Mouse (Mus musculus): Measurements from ENCODE around the gene Fam102b. TPM values are rescaled to one million over a fixed set of nuclear protein-coding genes. Genes with fewer than 3 reads are reported as not detected.

Gene Fam102b
- total and polyA plus RNA-seq, 2 experiments from 2014 or later: 29.8 to 84.1 TPM

DNA sequence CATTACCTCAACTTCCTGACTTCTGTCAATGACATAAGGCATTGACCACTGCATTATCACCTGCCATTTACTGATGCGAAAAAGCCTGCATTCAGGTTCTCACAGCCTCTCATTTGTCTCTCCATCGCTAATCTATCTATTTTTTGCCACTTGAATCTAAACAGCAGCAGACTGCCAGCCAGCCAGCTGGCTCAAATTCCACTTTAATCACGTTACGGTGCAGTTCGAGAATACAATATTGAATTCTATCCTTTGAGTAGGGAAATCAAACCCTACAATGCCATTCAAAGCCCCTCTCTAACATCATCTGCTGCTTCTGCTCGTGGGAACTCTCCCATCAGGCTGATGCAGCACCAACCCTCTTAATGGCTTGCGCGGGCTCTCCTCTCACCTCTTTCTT is 4.3 kb downstream of the Fam102b start:
- Histone ChIP-seq H3K4me1 (ENCODE audit: insufficient read depth, low read length) (0 out of 2 replicates have a peak, but pooled peaks cover 3% of the 10 kb centered on the region), H3K36me3 (ENCODE audit: insufficient read depth, low read length) (no peaks in the 10 kb centered on the region), H3K9ac (replicated peaks; ENCODE audit: low read length, poor library complexity, severe bottlenecking) (no peak overlapping the region), H3K27ac (ENCODE audit: low read depth, low read length) (no peak overlapping the region), H3K4me3 (ENCODE audit: low read depth, low read length) (no peak overlapping the region), H3K4me2 (ENCODE audit: low read depth, low read length, poor library complexity, severe bottlenecking) (peak overlapping the region; percentile 28; the same call in 1 of the 2 replicates), H3K9me3 (ENCODE audit: low read length) (no peaks in the 10 kb centered on the region), H3K27me3 (ENCODE audit: insufficient read depth, low read length) (no peaks in the 10 kb centered on the region)
- no peak for DNase-seq (ENCODE audit: low spot score)
- 31% methylated on average over 8 of the region's 8 CpGs for WGBS
- TF ChIP-seq CTCF (IDR thresholded peaks at IDR 0.05): no peak
- no peak for ATAC-seq (ENCODE audit: low FRiP score)

DNA sequence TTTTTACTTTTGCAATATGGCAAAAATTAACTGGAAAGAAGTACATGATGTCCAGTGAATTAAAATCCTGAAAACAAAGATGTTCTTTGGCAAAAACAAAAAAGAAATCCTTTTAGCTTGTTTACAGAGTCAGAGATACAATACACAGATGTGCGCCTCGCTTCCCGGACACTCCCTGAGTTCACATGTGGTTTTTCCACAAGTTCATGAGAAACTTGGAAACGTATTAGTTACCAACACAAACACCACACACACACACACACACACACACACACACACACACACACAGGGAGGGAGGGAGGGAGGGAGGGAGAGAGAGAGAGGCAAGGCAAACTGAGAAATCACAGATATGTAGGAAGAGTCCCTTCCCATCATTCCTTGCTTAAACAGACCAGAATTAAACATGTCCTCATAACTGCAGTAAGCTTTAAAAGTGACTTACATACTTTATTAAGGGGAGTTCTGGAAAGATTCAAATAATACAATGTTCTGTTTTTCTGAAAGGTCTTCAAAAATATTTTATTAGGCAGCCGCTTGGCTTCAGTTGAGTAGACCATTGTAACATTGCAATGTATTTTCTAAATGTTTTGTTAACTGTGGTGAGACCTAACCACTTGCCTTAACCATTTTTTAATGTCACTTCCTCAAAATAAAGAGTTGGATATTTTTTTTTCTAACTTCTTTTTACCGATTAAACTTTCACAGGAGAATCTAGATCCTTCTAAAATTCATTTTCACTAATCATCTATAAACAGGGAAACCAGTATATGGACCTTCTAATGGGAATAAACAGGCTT is 5.5 kb downstream of the Fam102b start:
- no peak for ATAC-seq (ENCODE audit: low FRiP score)
- no peak for DNase-seq (ENCODE audit: low spot score)
- TF ChIP-seq CTCF (IDR thresholded peaks at IDR 0.05): no peak
- Histone ChIP-seq H3K9ac (replicated peaks; ENCODE audit: low read length, poor library complexity, severe bottlenecking) (no peak overlapping the region), H3K4me3 (ENCODE audit: low read depth, low read length) (no peak overlapping the region), H3K27me3 (ENCODE audit: insufficient read depth, low read length) (no peaks in the 10 kb centered on the region), H3K36me3 (ENCODE audit: insufficient read depth, low read length) (no peaks in the 10 kb centered on the region), H3K9me3 (ENCODE audit: low read length) (no peaks in the 10 kb centered on the region), H3K4me2 (ENCODE audit: low read depth, low read length, poor library complexity, severe bottlenecking) (no peak overlapping the region), H3K4me1 (ENCODE audit: insufficient read depth, low read length) (0 out of 2 replicates have a peak, but pooled peaks cover 3% of the 10 kb centered on the region), H3K27ac (ENCODE audit: low read depth, low read length) (no peak overlapping the region)
- 87% methylated on average over 6 of the region's 6 CpGs for WGBS

DNA sequence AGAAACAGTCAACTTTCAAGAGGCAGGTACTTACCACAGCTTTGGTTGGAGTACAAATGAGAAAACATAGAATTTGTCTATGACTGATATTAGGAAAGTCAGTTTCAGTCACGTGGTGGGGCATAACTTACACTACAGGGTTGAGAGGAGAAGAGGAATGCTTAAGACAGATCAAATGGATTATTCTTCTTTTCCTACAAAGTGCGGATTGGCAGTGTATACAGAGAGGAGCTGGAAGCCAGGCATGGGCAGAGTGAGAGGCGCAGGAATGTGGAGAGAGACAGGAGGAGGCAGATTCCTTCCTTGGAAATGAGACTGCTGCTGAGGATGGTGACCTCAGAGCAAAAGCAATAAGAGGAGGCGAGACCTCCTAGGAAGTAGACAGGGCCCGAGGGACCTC is 9.1 kb downstream of the Fam102b start:
- no peak for ATAC-seq (ENCODE audit: low FRiP score)
- Histone ChIP-seq H3K9me3 (ENCODE audit: low read length) (no peaks in the 10 kb centered on the region), H3K9ac (replicated peaks; ENCODE audit: low read length, poor library complexity, severe bottlenecking) (no peak overlapping the region), H3K4me2 (ENCODE audit: low read depth, low read length, poor library complexity, severe bottlenecking) (no peak overlapping the region), H3K36me3 (ENCODE audit: insufficient read depth, low read length) (no peaks in the 10 kb centered on the region), H3K4me1 (ENCODE audit: insufficient read depth, low read length) (0 out of 2 replicates have a peak, but pooled peaks cover 2% of the 10 kb centered on the region), H3K4me3 (ENCODE audit: low read depth, low read length) (no peak overlapping the region), H3K27me3 (ENCODE audit: insufficient read depth, low read length) (no peaks in the 10 kb centered on the region), H3K27ac (ENCODE audit: low read depth, low read length) (no peak overlapping the region)
- no peak for TF ChIP-seq CTCF (IDR thresholded peaks at IDR 0.05)
- 93% methylated on average over 5 of the region's 5 CpGs for WGBS
- no peak for DNase-seq (ENCODE audit: low spot score)

DNA sequence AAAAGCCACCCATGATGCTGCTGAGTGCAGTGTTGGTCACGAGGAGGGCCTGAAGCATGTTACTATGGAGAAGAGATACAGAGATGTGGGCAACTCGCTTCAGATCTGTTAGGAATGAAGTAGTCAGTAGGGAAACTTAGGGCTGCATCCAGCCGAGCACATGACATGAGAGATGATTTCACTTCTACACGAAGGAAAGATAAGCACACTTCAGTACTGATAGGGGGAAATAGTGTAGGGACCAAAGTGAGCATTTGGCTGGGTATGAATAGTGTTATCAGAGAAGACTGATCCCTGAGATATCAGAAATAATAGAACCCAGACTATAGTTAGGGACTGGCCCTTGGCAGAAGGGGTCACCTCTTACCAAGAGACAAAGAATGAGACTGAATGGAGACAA is 14.8 kb downstream of the Fam102b start:
- no peak for TF ChIP-seq CTCF (IDR thresholded peaks at IDR 0.05)

DNA sequence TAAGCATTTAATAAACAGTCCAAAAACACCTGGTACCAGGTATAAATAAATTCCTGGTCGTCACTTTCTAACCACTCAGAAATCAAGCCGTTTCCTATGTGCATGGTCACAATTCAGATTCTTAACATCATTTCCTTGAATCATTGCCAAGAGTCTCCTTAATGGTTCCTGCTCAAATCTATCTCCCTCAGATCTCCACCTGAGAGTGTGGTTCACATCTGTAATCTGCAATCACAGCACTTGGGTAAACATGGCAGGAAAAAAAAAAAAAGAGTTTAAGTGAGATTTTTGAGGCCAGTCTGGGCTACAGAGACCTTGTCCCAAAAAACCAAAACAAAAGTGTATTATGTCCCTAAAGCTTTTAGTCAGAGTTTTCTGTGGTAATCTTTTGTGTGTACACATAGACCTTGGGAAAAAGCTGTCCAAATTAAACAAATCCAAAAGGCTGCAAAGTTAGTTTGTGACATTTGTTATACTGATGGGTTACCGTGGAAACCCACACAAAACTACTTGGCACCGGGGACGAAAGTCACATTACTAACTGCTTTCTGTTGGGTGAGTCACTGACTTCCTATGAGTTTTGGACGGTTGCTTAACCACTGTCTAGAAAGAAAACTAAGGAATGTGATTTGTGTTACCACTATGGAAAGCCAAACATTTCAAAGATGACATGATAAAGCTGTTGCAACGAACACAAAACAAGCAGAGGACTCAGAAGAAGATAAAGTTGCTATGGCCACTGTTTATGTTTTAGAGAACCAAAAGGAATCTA is 16.7 kb downstream of the Fam102b start:
- no peak overlapping the region for H3K27ac ChIP-seq (ENCODE audit: low read depth, low read length)
- TF ChIP-seq CTCF (IDR thresholded peaks at IDR 0.05): no peak

More for the DNA sequence above, 14.8 kb downstream of the Fam102b start:
- Histone ChIP-seq H3K9me3 (ENCODE audit: low read length) (no peaks in the 10 kb centered on the region), H3K27ac (ENCODE audit: low read depth, low read length) (no peak overlapping the region), H3K4me3 (ENCODE audit: low read depth, low read length) (no peak overlapping the region), H3K36me3 (ENCODE audit: insufficient read depth, low read length) (no peaks in the 10 kb centered on the region), H3K9ac (replicated peaks; ENCODE audit: low read length, poor library complexity, severe bottlenecking) (no peak overlapping the region), H3K4me2 (ENCODE audit: low read depth, low read length, poor library complexity, severe bottlenecking) (no peak overlapping the region), H3K4me1 (ENCODE audit: insufficient read depth, low read length) (no peaks in the 10 kb centered on the region), H3K27me3 (ENCODE audit: insufficient read depth, low read length) (no peaks in the 10 kb centered on the region)
- 88% methylated on average over 4 of the region's 4 CpGs for WGBS
- ATAC-seq (ENCODE audit: low FRiP score) (no peak), DNase-seq (ENCODE audit: low spot score) (no peak)

DNA sequence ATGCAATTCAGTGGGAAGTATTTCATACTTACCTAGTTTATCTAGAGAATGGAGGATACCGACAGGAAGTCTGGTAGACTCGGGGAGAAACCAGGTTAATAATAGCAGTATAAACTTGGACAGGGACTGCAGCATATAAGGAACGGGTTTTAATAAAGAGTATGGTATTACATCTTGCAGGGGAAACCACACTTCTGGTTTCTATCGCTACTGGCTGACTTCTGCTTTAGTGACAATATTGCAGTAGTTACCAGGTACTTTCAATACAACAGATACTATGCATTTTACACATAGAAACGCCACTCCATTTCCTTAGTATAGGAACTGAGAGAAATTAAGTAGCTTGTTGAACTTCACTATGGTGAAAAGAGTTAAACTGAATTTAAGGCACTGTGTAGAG is 19.2 kb downstream of the Fam102b start:
- H3K27me3 ChIP-seq (ENCODE audit: insufficient read depth, low read length): no peaks in the 10 kb centered on the region
- no peak overlapping the region for H3K4me2 ChIP-seq (ENCODE audit: low read depth, low read length, poor library complexity, severe bottlenecking)
- no peak overlapping the region for H3K9ac ChIP-seq (replicated peaks; ENCODE audit: low read length, poor library complexity, severe bottlenecking)
- DNase-seq (ENCODE audit: low spot score): no peak
- TF ChIP-seq CTCF (IDR thresholded peaks at IDR 0.05): no peak
- no peaks in the 10 kb centered on the region for H3K9me3 ChIP-seq (ENCODE audit: low read length)
- no peak overlapping the region for H3K27ac ChIP-seq (ENCODE audit: low read depth, low read length)
- no peaks in the 10 kb centered on the region for H3K36me3 ChIP-seq (ENCODE audit: insufficient read depth, low read length)
- no peaks in the 10 kb centered on the region for H3K4me1 ChIP-seq (ENCODE audit: insufficient read depth, low read length)
- no peak for ATAC-seq (ENCODE audit: low FRiP score)
- WGBS: 91% methylated on average over 5 of the region's 5 CpGs
- no peak overlapping the region for H3K4me3 ChIP-seq (ENCODE audit: low read depth, low read length)

More for the DNA sequence above, 16.7 kb downstream of the Fam102b start:
- DNase-seq (ENCODE audit: low spot score): peak; percentile 45
- Histone ChIP-seq H3K36me3 (ENCODE audit: insufficient read depth, low read length) (no peaks in the 10 kb centered on the region), H3K9ac (replicated peaks; ENCODE audit: low read length, poor library complexity, severe bottlenecking) (no peak overlapping the region), H3K4me2 (ENCODE audit: low read depth, low read length, poor library complexity, severe bottlenecking) (no peak overlapping the region), H3K9me3 (ENCODE audit: low read length) (no peaks in the 10 kb centered on the region), H3K4me1 (ENCODE audit: insufficient read depth, low read length) (no peaks in the 10 kb centered on the region), H3K27me3 (ENCODE audit: insufficient read depth, low read length) (no peaks in the 10 kb centered on the region), H3K4me3 (ENCODE audit: low read depth, low read length) (no peak overlapping the region)
- ATAC-seq (ENCODE audit: low FRiP score): no peak
- WGBS: 67% methylated on average over 7 of the region's 7 CpGs

Data from midbrain, postnatal 0 days (tissue).